Mouse (Mus musculus): ENCODE data around the gene Vps13a.

Gene Vps13a

DNA sequence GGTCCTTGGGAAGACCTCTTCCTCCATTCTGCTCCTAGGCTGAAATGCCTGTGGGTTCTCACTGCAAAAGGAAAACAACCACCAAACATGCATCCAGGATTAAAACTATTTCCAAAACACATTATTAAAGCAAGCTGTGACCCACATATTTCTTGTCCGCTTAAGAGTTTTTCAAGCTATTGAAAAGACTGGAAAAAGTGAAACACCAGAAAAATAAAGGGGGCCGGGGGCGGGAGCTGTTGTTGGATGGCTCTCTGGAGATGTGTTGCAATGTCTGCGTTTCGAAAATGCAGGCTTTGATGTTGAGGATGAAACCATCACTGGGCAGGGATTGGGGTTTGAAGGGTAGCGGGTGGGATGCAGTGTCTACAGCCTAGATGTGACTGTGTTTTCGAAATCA lies 196.2 kb downstream of the Vps13a start:
- DNase-seq (ENCODE audit: low read depth, low spot score): no peak

DNA sequence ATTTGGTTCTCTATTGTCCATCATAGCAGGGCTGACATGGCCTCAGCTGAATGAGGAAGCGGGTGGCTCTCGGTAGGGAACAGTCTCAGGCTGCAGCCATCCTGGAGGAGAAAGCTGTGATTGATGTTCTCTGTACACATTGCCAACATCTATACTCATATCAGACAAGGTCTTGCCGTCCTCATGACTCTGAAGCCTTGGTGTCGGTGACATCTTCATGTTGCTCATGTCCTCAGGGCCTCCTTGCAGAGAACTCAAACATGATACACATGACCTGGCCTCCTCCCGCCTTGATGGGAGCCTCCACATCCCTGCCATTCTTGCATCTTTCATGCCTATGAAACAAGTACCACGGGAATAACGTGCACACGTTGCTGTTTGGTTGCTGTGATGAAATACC lies 200.2 kb downstream of the Vps13a start:
- DNase-seq (ENCODE audit: low read depth, low spot score): no peak

- DNase-seq (ENCODE audit: low read depth, low spot score): no peak
Measured at GRCm38 (mm10) chr19:16579656-16580260, 201.0 kb downstream of the Vps13a start.

DNA sequence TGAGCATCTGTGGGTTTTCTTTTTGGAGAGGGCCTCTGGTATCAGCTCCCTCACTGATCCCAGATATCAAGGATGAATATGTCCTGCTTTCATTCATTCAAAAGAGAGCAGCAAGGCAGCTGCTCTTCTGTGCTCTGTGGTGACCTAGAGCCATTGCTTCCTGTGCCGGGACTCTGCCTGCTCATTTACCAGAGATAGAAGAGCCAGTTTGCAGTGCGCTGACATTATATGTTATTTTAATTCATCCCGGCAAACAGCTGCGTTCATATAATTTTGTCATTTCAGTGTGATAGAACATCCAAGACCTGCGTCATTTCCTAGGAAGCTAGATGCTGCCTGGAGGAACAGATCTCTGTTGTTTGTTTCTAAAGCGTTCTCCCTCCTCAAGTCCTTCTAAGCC lies 203.9 kb downstream of the Vps13a start:
- DNase-seq (ENCODE audit: low read depth, low spot score): no peak

Measured in CD4-positive, CD25-positive, alpha-beta regulatory T cell, adult 2 months (primary cell).